Mouse (Mus musculus): ENCODE data around the gene Tnfrsf19. TPM values are rescaled to one million over a fixed set of nuclear protein-coding genes. Genes with fewer than 3 reads are reported as not detected.

Tnfrsf19 gene
- 36.9 and 45.7 TPM in 2 replicates for polyA plus RNA-seq (2012; rRNA removed)

- DNase-seq (ENCODE audit: low spot score), result peak; percentile 73
Measured at GRCm38 (mm10) chr14:61046091-61046681, at the start of gene Tnfrsf19. TSS of gene Tnfrsf19 (minus strand) at chr14:61046490.

GRCm38 (mm10) chr14:61092073-61092472, 45.8 kb upstream of the Tnfrsf19 start:
- DNase-seq (ENCODE audit: low spot score), result no peak

- no peak for DNase-seq (ENCODE audit: low spot score)
Measured at GRCm38 (mm10) chr14:61090955-61091354, 44.7 kb upstream of the Tnfrsf19 start.

- no peak for DNase-seq (ENCODE audit: low spot score)
Measured at GRCm38 (mm10) chr14:61088187-61088586, 41.9 kb upstream of the Tnfrsf19 start.

- peak; percentile 37 for DNase-seq (ENCODE audit: low spot score)
Measured at GRCm38 (mm10) chr14:61085325-61085724, 39.0 kb upstream of the Tnfrsf19 start.

DNA sequence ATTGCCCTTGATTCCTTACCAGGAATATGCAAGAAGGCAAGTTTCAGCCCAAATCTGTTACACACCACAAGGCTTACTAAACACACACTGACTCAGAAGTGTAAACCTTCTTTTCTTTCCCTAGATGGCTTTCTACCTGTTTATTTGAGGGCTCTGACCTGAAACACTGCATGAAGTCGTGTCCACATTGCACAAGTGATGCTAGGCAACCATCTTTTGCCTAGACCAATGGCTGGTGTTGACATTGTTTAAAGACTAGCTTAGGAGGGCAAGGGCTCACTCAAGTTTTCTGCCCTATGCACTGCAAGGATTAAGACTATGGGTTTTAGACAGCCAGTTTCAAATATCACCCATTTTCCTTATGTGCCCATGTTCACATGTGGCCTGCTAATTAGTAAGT, 23.3 kb upstream of the Tnfrsf19 start:
- no peak for DNase-seq (ENCODE audit: low spot score)

DNA sequence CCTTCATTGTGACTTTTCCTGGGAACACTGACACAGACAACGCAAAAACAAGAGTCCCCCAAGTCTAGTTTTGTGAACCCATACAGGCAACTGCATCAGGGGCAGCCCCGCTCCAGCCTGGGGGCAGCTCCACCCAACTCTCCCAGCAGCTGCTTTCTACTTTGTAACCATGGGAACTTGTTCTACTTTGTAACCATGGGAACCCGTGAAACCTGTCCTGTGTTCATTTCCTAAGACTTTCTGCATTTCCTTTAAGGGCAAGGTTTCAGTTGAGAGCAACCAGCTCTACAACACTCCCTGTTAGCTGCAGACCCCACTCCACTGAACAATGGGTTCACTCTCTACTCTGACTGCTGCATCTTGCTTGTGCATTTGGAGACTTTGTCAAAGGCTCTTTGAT, 15.4 kb upstream of the Tnfrsf19 start:
- no peak for DNase-seq (ENCODE audit: low spot score)

GRCm38 (mm10) chr14:61059316-61059945, 13.1 kb upstream of the Tnfrsf19 start:
- DNase-seq (ENCODE audit: low spot score), result no peak

- no peak for DNase-seq (ENCODE audit: low spot score)
Measured at GRCm38 (mm10) chr14:61056962-61057361, 10.7 kb upstream of the Tnfrsf19 start.

- DNase-seq (ENCODE audit: low spot score), result no peak
Measured at GRCm38 (mm10) chr14:61056445-61056844, 10.2 kb upstream of the Tnfrsf19 start.

GRCm38 (mm10) chr14:61055864-61056263, 9.6 kb upstream of the Tnfrsf19 start:
- DNase-seq (ENCODE audit: low spot score), result no peak

DNA sequence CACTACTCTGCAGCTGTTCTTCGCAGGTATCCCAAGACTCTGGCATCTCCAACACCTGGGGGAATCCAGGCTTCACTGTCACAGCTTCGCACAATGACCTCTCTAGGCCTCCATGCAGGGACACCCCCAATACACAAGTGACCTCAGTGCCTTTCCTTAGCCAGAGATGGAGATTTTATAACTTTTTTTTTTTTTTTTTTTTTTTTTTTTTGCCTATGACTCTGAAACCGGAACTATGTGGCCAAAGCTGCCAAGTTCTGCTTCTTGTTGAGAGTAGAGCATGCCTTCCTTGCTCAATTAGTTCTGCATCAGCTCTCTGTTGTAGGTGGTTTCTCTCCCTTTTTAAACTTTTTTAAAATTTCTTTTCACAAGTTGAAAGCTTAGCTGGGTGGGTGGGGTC, 5.9 kb upstream of the Tnfrsf19 start:
- DNase-seq (ENCODE audit: low spot score), result no peak

- DNase-seq (ENCODE audit: low spot score), result no peak
Measured at GRCm38 (mm10) chr14:61045446-61046090, 722 bp downstream of the Tnfrsf19 start.

DNA sequence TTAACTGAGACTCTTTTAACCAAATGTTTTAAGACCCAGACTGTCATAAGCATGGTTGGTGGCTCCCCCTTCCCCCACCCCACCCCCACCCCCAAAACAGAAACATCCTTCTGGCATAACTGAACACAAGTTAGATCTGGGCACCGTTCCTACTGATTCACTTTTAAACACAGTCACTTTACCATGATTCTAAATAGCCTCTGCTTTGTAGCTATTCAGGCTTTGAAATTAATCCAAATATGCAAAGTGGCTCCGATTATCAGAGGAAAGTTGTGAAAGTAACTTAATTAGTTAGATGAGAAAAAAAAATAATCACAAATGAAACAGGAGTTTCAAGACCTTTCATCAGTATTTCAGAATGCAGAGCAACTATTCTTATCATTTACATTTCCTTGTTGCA, 2.0 kb downstream of the Tnfrsf19 start:
- DNase-seq (ENCODE audit: low spot score), result no peak

- DNase-seq (ENCODE audit: low spot score), result no peak
Measured at GRCm38 (mm10) chr14:61043511-61044310, 2.6 kb downstream of the Tnfrsf19 start.

DNA sequence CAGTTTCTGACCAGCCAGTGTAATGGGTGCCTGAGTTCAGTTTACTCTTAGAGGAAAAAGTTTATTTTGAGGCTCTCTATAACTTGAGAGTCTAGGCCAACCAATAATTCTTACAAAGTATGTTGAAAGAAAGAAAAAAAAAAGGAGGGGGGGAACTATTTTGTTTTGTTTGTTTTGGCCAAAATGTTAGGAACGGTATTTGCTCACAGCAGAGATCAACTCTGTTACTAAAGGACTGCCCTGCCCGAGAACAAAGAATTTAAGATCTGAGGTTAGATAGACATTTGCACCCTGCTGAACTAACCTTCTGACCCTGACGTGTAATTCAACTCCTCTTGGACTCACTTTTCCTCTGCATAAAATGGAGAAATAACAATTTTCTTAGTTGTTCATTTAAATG, 4.0 kb downstream of the Tnfrsf19 start:
- DNase-seq (ENCODE audit: low spot score), result no peak

DNA sequence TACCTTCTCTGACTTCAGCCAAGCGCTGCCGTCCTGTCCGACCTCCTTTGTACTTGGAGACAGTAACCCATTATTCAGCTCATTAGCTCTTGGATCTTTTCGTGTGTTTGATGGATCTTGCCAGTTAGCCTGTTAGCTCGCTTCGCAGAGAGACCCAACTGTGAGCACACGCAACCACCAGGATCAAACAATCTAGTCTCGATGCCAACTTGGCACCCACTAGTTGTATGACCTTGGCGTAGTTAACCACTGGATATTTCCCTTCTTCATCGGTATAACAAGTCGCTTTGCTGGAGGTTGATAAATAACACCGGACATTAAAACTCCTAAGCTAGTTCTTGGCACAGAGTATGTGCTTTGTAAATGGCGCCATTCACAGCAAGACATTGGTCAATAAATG, 6.1 kb downstream of the Tnfrsf19 start:
- no peak for DNase-seq (ENCODE audit: low spot score)

DNA sequence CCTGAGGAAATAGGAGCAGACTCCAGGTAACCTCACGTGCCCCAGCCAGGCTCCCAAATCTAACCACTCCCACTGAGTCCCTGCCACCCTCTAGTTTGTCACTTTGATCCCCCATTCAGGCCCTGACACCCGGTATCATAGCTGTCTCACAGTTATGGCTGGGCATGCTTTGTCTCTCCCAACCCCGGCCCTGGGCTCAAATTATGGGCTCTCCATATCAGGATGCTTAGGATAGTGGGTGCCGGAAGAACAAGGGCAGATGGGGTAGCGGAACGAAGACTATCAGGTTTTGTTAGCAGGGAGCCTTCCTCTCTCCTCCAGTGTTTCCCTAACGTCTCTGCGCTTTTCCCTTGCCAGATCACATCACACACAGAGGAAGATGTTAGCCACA, 8.2 kb downstream of the Tnfrsf19 start:
- no peak for DNase-seq (ENCODE audit: low spot score)

- DNase-seq (ENCODE audit: low spot score), result peak; percentile 56
Measured at GRCm38 (mm10) chr14:61037321-61038081, 8.8 kb downstream of the Tnfrsf19 start.

DNA sequence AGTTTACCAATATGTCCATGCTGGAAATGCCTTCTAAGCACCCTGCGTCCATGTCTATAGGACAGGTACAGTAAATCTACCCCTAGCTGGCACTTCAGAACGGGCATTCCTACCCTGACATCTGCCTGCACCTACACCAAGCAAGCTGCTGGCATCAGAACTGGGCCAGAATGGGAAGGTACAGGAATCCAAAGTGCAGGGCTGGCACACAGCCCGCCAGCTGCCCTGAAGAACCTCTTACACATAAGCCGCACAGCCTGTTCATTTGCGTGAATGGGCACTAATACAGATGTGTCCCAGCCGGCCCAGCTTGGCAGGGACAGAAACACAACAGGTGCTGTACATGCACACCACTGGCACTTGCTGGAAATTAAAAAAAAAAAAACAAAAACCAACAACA, 15.9 kb downstream of the Tnfrsf19 start:
- no peak for DNase-seq (ENCODE audit: low spot score)

DNA sequence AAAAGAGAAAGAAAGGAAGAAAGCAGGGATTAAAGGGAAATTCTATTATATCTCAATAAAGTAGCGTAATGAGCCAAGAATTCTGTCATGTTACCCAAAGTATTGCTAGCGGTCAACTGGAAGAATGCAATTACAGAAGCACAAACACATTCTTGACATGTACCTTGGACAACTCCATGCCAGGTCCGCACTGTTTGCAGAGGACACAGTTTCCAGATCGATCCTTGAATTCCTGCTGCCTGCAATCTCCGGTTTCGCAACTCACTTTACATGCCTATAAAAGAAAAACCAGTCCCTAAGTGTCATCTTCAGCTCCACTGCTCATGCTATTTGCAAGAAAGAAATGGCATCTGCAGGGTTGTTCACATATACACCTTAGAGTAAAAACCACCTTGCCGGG, 22.3 kb downstream of the Tnfrsf19 start:
- peak; percentile 7 for DNase-seq (ENCODE audit: low spot score)

- peak; percentile 5 for DNase-seq (ENCODE audit: low spot score)
Measured at GRCm38 (mm10) chr14:61022383-61022782, 23.9 kb downstream of the Tnfrsf19 start.

All from urinary bladder, adult 2 months (tissue).